Mouse (Mus musculus): Measurements from ENCODE around the gene Btbd11. TPM values are rescaled to one million over a fixed set of nuclear protein-coding genes. Genes with fewer than 3 reads are reported as not detected.
"Not testable (repeated sequence)": the region's sequence is repeated elsewhere in the genome, so short reads cannot be mapped to it uniquely, and the experiment has no call there.

Gene Btbd11
- total RNA-seq, 2 experiments from 2014 or later = 0.64 to 0.69 TPM

- DNase-seq = no peak
- intact Hi-C loops (cut with DNase I) = no loop called here
Observed at GRCm38 (mm10) chr10:85633577-85633976, 247.0 kb downstream of the Btbd11 start.

DNA sequence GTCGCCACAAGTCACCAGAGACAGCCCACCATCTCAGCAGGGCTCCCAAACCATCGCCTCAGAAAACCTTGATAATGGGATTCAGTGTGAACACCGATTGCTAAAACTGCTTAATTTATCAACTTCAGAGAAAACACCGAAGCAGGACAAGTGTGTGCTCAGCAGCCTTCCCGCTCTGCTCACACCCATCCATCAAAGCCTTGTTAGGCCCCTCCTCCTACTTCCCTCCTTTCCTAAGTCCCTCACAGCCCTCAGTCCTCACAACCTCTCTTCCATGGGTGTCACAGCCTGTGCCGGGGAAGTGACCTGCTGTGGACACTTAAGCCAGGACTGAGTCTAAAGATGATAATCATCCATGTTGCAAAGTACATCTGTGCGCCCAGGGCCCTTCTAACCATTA, 251.0 kb downstream of the Btbd11 start:
- intact Hi-C loops (cut with DNase I) = no loop called here
- no peak for DNase-seq

GRCm38 (mm10) chr10:85638141-85638540, 251.5 kb downstream of the Btbd11 start:
- intact Hi-C loops (cut with DNase I) = no loop called here
- DNase-seq = no peak

DNA sequence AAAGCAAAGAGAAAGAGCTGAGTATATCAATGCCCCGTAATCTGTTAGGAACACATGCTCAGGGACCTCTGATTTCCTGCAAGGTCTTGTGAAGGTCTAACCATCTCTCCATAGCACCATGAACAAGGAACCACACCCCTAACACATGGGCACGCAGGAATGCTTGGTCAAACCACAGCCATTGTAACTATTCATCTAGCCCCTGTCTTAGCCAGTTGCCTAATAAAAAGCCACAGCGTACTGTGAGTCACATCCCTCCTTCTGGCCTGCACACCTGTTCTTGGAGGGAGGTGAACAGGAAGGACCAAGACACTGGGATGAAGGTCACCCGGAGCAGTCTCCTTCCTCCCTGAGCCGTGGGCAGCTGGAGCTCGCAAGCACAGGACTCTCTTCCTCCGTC, 253.0 kb downstream of the Btbd11 start:
- no peak for DNase-seq
- intact Hi-C loops (cut with DNase I) = no loop called here

GRCm38 (mm10) chr10:85640408-85640807, 253.8 kb downstream of the Btbd11 start:
- DNase-seq = no peak
- intact Hi-C loops (cut with DNase I) = no loop called here

DNA sequence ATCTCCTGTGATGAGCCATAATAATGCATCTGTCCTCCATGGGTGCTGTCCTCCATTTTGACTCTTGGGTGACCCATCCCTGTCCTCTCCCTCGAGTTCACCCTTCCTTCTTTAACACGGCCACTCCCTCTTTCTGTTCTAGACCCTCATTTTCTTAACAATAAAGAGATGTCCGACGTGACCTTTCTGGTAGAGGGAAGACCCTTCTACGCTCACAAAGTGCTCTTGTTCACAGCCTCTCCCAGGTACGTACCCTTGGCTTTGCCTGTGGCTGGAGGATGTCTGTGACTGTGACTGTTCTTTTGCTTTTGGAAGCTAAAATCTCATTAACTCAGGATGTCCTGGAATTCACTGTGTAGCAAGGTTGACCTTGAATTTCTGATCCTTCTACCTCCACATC, 258.7 kb downstream of the Btbd11 start:
- DNase-seq = no peak
- intact Hi-C loops (cut with DNase I) = no loop called here

GRCm38 (mm10) chr10:85651706-85652105, 265.1 kb downstream of the Btbd11 start:
- DNase-seq = no peak
- intact Hi-C loops (cut with DNase I) = loop anchor here (1.0 kb wide), 1 partner anchor 430 kb away; no protein-coding TSS in a partner anchor

GRCm38 (mm10) chr10:85655881-85656280, 269.3 kb downstream of the Btbd11 start:
- intact Hi-C loops (cut with DNase I) = no loop called here
- no peak for DNase-seq

- intact Hi-C loops (cut with DNase I) = no loop called here
- DNase-seq = no peak
Observed at GRCm38 (mm10) chr10:85657886-85658285, 271.3 kb downstream of the Btbd11 start.

GRCm38 (mm10) chr10:85673512-85673921, 286.9 kb downstream of the Btbd11 start:
- no peak for DNase-seq
- intact Hi-C loops (cut with DNase I) = no loop called here

GRCm38 (mm10) chr10:85678635-85679034, 292.0 kb downstream of the Btbd11 start:
- intact Hi-C loops (cut with DNase I) = no loop called here
- DNase-seq = no peak

DNA sequence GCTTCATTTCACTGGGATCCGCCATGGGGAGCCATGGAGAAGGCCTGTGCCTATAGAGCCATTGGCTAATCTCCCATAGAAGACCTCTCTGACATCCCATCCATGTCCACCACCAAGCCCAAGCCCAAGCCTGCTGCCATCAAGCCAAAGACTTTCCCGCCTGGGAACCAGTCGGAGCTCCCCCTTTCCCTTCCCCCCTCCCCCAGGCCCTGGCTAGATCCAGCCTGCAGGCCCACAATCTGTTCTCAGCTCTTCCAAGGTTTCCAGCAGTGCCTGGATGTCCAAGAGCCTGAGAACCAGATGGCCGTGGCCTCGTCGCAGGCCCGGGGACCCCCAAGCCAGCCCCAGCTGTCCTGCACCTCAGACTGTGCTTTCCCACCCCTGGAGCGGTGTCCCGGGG, 295.8 kb downstream of the Btbd11 start:
- intact Hi-C loops (cut with DNase I) = no loop called here
- DNase-seq = no peak

DNA sequence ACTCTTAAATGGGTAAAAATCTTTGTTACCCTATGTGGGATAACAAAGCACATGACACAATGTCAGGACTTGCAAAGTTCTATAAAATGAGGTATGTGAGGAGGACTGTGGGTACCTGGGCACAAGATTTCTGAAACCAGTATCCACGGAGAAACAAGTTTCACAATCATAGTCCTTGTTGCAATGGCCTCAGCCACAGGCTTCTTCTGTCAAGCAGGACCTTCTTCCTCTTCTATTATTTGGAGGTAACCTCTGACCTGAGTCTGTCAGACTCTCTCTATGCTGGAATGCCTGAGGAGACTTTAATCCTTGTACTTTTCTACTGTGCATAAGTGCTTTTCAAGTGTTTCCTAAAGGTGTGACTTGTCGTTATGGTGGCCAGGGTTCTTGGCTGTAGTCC, 307.8 kb downstream of the Btbd11 start:
- DNase-seq; intact Hi-C loops (cut with DNase I): not testable (repeated sequence)

GRCm38 (mm10) chr10:85699721-85700120, 313.1 kb downstream of the Btbd11 start:
- DNase-seq = no peak
- intact Hi-C loops (cut with DNase I) = no loop called here

DNA sequence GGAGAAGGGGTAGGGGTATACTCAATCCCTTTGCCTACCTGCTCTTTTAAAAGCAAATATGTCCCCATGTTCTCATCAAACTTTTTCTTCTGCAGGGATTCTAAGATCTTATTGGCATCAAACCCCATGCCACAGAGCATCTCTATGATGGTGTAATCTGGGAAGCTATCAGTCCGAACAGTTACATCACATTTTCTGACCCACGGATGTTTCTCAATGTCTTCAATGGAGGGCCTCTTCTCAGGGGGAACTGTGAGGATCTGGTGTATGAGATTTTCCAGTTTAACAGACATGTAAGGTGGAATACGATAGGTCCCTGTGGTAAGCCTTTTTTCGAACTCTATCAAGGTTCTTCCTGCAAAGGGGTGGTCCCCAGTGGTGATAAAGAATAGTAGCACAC, 323.2 kb downstream of the Btbd11 start:
- intact Hi-C loops (cut with DNase I); DNase-seq: not testable (repeated sequence)

Other genes starting within 250 kb of the Btbd11 start
- 1 to 10 TPM; 8.3 to 8.6 TPM for gene Cry1, start 201.8 kb upstream of the Btbd11 start, total RNA-seq (2021)

Measured in gastrocnemius, postnatal 36 days (tissue).